Mouse (Mus musculus) myocyte (in vitro differentiated cells): ENCODE data around the gene Cenpo.

Experiments
- POLR2A ChIP-seq: IDR thresholded peaks from one replicate; pipeline ENCODE4 v1.6.1; 2011; ENCODE audit warnings: low read depth, mild to moderate bottlenecking, control low read depth, moderate library complexity; ENCODE audit not compliant: insufficient read length
- TCF12 ChIP-seq: IDR thresholded peaks from one replicate; pipeline ENCODE4 v1.6.1; 2011; ENCODE audit warnings: mild to moderate bottlenecking, control low read depth; ENCODE audit not compliant: poor library complexity, insufficient read depth, severe bottlenecking
- TCF3 ChIP-seq: IDR thresholded peaks from one replicate; pipeline ENCODE4 v1.6.1; 2011; ENCODE audit warnings: low read depth, control low read depth; ENCODE audit not compliant: insufficient read length
- USF1 ChIP-seq: IDR thresholded peaks from one replicate; pipeline ENCODE4 v1.6.1; 2011; ENCODE audit warnings: low read depth, mild to moderate bottlenecking, control low read depth, moderate library complexity

- no peak for TF ChIP-seq POLR2A
- TF ChIP-seq TCF3: no peak
- no peak for TF ChIP-seq TCF12
- TF ChIP-seq USF1: no peak
Observed at GRCm38 (mm10) chr12:4201454-4202200, 32.5 kb downstream of the Cenpo start.
